Mouse (Mus musculus) limb, embryonic 14.5 days (tissue): ENCODE measurements around the gene Bbs9. TPM values are rescaled to one million over a fixed set of nuclear protein-coding genes. Genes with fewer than 3 reads are reported as not detected.
"Not testable (repeated sequence)": the region's sequence is repeated elsewhere in the genome, so short reads cannot be mapped to it uniquely, and the experiment has no call there.

Experiments
- ATAC-seq: fragments of 200-750 bp; cut with Nextera tagmentation; 2 replicates; pipeline ENCODE4 v1.8.0; 2017; ENCODE audit warnings: low read depth, moderate number of reproducible peaks, moderate TSS enrichment; ENCODE audit not compliant: low FRiP score
- DNase-seq: peaks from one replicate; pipeline ENCODE4 v3.0.0-alpha.2; 2015; ENCODE audit warnings: low spot score
- H3K27ac ChIP-seq: fragments of 300-500 bp; sonication (generic); replicated peaks from 2 replicates; pipeline ENCODE4 v1.5.1; 2014; ENCODE audit warnings: low read depth, mild to moderate bottlenecking, low read length, moderate library complexity, mixed read lengths
- H3K27me3 ChIP-seq: fragments of 300-500 bp; sonication (generic); 2 replicates; pipeline ENCODE4 v1.6.1; 2014; ENCODE audit warnings: low read length, mixed read lengths; ENCODE audit not compliant: control insufficient read depth, insufficient read depth
- H3K36me3 ChIP-seq: fragments of 300-500 bp; sonication (generic); 2 replicates; pipeline ENCODE4 v1.6.1; 2014; ENCODE audit warnings: mild to moderate bottlenecking, low read length, moderate library complexity, mixed read lengths; ENCODE audit not compliant: control insufficient read depth, insufficient read depth
- H3K4me1 ChIP-seq: fragments of 300-500 bp; sonication (generic); 2 replicates; pipeline ENCODE4 v1.6.1; 2014; ENCODE audit warnings: antibody characterized with exemption, low read length, mixed read lengths; ENCODE audit not compliant: control insufficient read depth, insufficient read depth
- H3K4me2 ChIP-seq: fragments of 300-500 bp; sonication (generic); replicated peaks from 2 replicates; pipeline ENCODE4 v1.6.1; 2014; ENCODE audit warnings: low read depth, mild to moderate bottlenecking, low read length, moderate library complexity; ENCODE audit not compliant: severe bottlenecking
- H3K4me3 ChIP-seq: fragments of 300-500 bp; sonication (generic); replicated peaks from 2 replicates; pipeline ENCODE4 v1.5.1; 2014; ENCODE audit warnings: low read length
- H3K9ac ChIP-seq: fragments of 300-500 bp; sonication (generic); 2 replicates; pipeline ENCODE4 v1.6.1; 2014; ENCODE audit warnings: mild to moderate bottlenecking, low read depth, low read length, moderate library complexity; ENCODE audit not compliant: severe bottlenecking
- H3K9me3 ChIP-seq: fragments of 300-500 bp; sonication (generic); 2 replicates; pipeline ENCODE4 v1.6.1; 2016; ENCODE audit warnings: low read length; ENCODE audit not compliant: control insufficient read depth
- POLR2A ChIP-seq: fragments of 200-500 bp; IDR thresholded peaks from 2 replicates; pipeline ENCODE4 v1.8.0; 2012; ENCODE audit warnings: inconsistent platforms, mild to moderate bottlenecking, moderate library complexity, borderline replicate concordance; ENCODE audit not compliant: insufficient read depth, insufficient read length; ENCODE audit errors: extremely low read depth
- WGBS: fragments of 180-500 bp; shearing (Covaris S2); extraction: QIAGEN DNeasy Blood & Tissue Kit; methylation state at CpG from one replicate; pipeline ENCODE4 v1.1.7; 2014; 5-methylcytosine and 5-hydroxymethylcytosine counted together
- polyA plus RNA-seq, 2 experiments: library from polyadenylated mRNA; depleted of rRNA in 1 of 2; stranded (reverse) in 1 of 2; unstranded in 1 of 2; fragments of >200 nt; fragmentation: Nextera tagmentation in 1 of 2; extraction: Ambion mirVana in 1 of 2; gene quantifications; 2 replicates each; pipeline versions ENCODE4 v1.2.1 to v1.2.3; 2012 to 2014

Bbs9 gene
- polyA plus RNA-seq, 2 experiments: 12.7 to 15.7 TPM

DNA sequence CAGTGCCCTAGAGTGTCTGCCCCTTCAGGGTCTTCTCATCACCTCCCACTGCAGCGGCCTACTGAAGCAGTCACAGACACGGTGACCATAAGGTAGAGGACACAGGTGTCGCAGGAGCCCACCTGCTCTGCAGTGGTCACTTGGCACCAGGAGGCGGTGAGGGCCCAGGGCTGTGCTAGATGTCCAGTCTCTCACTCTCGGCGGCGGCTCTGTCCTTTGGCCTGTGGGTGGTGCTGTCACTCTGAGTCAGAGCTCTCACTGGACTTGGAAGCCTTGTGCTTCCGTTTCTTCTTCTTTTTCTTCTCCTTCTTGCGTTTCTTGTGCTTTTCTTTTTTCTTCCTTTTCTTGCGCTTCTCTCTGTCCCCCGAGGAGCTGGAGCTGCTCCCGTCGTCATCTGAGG lies 27.1 kb upstream of the Bbs9 start:
- TF ChIP-seq POLR2A: no peak
- DNase-seq: no peak
- no peak overlapping the region for H3K27ac ChIP-seq
- H3K4me1 ChIP-seq: no peaks in the 10 kb centered on the region
- H3K27me3 ChIP-seq: no peaks in the 10 kb centered on the region
- H3K9ac ChIP-seq: no peak overlapping the region
- ATAC-seq: no peak
- H3K9me3 ChIP-seq: no peaks in the 10 kb centered on the region
- 92% methylated on average over 10 of the region's 13 CpGs for WGBS
- H3K4me3 ChIP-seq: no peak overlapping the region
- peaks cover 66% of the 10 kb centered on the region for H3K36me3 ChIP-seq
- no peak overlapping the region for H3K4me2 ChIP-seq

DNA sequence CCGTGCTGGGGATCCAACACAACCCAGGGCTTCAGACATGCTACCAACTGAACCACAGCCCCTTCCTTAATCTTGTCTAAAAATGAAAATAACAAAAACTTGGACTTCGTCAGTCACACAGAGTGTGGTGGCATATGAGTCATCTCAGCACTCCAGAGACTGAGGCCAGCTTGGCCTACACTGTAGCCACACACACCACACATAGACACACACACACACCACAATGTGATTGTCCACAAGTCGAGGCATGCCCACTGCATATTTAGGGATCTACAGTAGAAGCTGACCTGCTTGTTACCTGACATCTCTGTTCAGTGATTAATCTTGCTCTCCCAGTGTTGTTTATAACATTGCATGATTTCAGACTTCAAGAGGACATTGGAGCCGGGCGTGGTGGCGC lies 26.3 kb upstream of the Bbs9 start:
- no peaks in the 10 kb centered on the region for H3K9me3 ChIP-seq
- no peak for TF ChIP-seq POLR2A
- DNase-seq (no peak), ATAC-seq (no peak)
- no peak overlapping the region for H3K9ac ChIP-seq
- 89% methylated on average over 6 of the region's 6 CpGs for WGBS
- H3K27ac ChIP-seq: no peak overlapping the region
- no peaks in the 10 kb centered on the region for H3K4me1 ChIP-seq
- H3K4me3 ChIP-seq: no peak overlapping the region
- H3K36me3 ChIP-seq: peaks cover 74% of the 10 kb centered on the region
- H3K27me3 ChIP-seq: no peaks in the 10 kb centered on the region
- no peak overlapping the region for H3K4me2 ChIP-seq

DNA sequence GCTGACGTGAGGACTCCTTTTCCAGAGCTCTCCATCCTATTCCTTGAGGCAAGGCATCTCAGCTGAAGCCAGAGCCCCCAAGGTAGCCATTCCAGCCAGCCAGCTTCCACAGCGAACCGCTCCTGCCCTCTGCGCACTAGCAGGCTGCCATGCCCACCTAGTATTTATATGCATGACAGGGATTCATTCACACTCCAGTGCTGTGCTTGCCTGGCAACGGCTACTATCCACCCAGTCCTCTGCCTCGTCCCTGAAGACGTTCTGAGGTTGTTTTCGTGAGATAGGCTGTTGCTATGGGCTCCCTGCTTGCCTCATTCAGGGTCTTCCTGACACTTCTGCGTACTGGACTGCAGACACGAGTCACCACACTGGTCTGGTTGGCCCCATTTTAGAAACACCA lies 22.8 kb upstream of the Bbs9 start:
- no peak for TF ChIP-seq POLR2A
- no peak overlapping the region for H3K27ac ChIP-seq
- H3K4me3 ChIP-seq: no peak overlapping the region
- no peak overlapping the region for H3K9ac ChIP-seq
- no peaks in the 10 kb centered on the region for H3K9me3 ChIP-seq
- DNase-seq (no peak), ATAC-seq (no peak)
- no peaks in the 10 kb centered on the region for H3K27me3 ChIP-seq
- no peaks in the 10 kb centered on the region for H3K4me1 ChIP-seq
- WGBS: 93% methylated on average over 10 of the region's 10 CpGs
- no peak overlapping the region for H3K4me2 ChIP-seq
- H3K36me3 ChIP-seq: peaks cover 96% of the 10 kb centered on the region

DNA sequence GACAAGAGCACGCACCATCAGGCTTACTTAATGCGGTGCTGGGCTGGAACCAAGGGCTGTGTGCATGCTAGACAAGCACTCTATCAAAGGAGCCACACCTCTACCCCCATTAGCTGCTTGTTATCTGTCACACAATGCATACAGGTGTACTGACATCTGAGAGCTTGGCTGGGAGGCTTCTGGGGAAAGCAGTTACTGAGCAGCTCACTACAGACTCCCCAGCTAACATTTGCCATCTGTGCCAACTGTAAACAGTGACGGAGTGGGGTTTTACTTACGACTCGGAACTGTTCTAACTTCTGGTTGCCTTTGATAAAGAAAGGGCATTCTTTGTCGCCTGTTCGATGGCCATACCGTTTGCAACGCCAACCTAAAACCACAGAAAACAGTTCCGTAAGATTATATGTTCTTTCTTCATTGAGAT lies 22.0 kb upstream of the Bbs9 start:
- no peak for TF ChIP-seq POLR2A
- Histone ChIP-seq H3K27ac (no peak overlapping the region), H3K4me3 (no peak overlapping the region), H3K27me3 (no peaks in the 10 kb centered on the region), H3K9ac (no peak overlapping the region), H3K9me3 (no peaks in the 10 kb centered on the region), H3K4me1 (no peaks in the 10 kb centered on the region), H3K36me3 (peaks cover 88% of the 10 kb centered on the region), H3K4me2 (no peak overlapping the region)
- ATAC-seq (no peak), DNase-seq (no peak)
- WGBS: 88% methylated on average over 10 of the region's 10 CpGs

DNA sequence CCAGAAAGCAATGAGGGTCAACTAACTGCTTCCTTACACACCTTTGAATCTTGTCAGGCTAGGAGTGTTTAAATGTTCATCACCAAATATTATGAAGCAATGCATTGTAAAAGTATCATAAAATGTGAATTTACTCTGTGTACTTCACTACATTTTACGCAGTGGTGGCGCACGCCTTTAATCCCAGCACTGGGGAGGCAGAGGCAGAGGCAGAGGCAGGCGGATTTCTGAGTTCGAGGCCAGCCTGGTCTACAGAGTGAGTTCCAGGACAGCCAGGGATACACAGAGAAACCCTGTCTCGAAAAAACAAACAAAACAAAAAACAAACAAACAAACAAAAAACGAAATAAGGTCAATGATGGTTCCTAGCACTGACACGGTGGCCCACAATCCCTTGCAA lies 21.5 kb upstream of the Bbs9 start, which contains the start of gene Gm17545:
Gene Gm17545 (plus strand): TSS at position 301 of the 400 bp plus-strand sequence.
- not testable (repeated sequence) for ATAC-seq, H3K27ac ChIP-seq, H3K9ac ChIP-seq, DNase-seq, H3K4me1 ChIP-seq, H3K27me3 ChIP-seq, H3K9me3 ChIP-seq, H3K4me2 ChIP-seq, H3K4me3 ChIP-seq
- WGBS: 93% methylated on average over 8 of the region's 8 CpGs
- peaks cover 86% of the 10 kb centered on the region for H3K36me3 ChIP-seq

DNA sequence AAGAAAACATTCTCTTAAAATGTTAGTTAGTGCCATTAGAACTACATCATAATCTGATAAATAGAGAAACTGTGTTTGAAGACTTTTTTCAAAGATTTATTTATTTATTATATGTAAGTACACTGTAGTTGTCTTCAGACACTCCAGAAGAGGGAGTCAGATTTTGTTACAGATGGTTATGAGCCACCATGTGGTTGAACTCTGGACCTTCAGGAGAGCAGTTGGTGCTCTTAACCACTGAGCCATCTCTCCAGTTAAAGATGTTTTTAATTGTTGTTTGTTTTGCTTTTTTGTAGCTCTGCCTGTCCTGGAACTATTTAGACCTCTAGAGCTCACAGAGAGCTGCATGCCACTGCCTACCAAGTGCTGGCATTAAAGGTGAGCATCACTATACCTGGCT lies 20.5 kb upstream of the Bbs9 start:
- no peaks in the 10 kb centered on the region for H3K9me3 ChIP-seq
- no peak for TF ChIP-seq POLR2A
- H3K36me3 ChIP-seq: peaks cover 77% of the 10 kb centered on the region
- no peak for DNase-seq
- H3K4me2 ChIP-seq: no peak overlapping the region
- ATAC-seq: no peak
- H3K4me3 ChIP-seq: no peak overlapping the region
- H3K27me3 ChIP-seq: no peaks in the 10 kb centered on the region
- no peaks in the 10 kb centered on the region for H3K4me1 ChIP-seq
- no peak overlapping the region for H3K9ac ChIP-seq
- no peak overlapping the region for H3K27ac ChIP-seq
